Mouse (Mus musculus) gastrocnemius, adult 18-20 months (tissue): Measurements from ENCODE around the gene Gm10318. TPM values are rescaled to one million over a fixed set of nuclear protein-coding genes. Genes with fewer than 3 reads are reported as not detected.

ENCODE experiments used
- DNase-seq: peaks from one replicate; pipeline ENCODE4 v3.0.0; 2021; ENCODE audit warnings: low spot score
- total RNA-seq, 2 experiments: library from RNA; stranded (reverse); gene quantifications; 2 replicates each; pipeline ENCODE4 v1.2.3; 2021

The Gm10318 gene
- total RNA-seq, 2 experiments from 2014 or later = not detected

DNA sequence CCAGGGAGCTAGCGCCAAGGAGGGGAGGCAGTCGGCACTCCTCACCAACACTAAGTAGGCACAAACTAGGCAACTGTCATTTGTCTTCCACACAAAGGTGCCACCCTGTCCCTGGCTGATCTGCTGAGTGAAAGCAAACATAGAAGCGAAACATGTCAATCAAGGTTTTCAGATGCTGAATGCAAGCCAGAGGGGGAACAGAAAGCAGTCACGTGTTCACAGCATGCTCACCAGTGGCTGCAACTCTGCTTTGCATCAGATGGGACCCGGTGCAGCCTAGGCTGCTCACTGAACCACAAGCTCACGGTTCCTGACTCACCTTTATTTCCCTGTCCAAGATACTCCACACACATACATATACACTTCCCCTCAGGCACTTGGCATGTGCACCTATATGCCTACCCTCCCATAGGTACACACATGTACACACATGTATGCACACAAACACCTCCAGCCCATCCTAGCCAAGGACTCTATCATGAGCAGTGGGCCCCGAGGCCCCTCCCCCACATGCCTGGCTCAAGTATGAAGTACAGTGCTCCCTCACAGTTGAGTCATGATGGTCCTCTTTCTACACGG, 38.4 kb downstream of the Gm10318 start:
- no peak for DNase-seq

DNA sequence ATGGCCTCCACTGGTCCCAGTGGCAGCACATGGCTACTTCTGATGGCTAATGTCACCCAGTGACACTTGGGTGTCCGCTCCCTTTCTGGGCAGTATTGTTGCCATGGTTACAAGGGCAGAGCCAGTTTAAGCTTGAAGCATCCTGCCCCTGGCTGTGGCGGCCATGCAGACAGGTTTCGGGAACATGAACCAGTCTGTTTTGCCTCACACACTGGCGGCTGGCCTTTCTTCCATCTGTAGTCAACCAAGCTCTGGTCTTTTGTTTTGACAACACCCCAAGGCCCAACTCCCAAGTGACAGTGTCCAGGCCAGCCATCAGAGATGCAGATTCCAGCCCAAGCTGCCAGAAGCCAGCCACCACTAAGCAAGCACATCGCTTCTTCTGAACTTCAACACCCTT, 42.9 kb downstream of the Gm10318 start:
- no peak for DNase-seq

DNA sequence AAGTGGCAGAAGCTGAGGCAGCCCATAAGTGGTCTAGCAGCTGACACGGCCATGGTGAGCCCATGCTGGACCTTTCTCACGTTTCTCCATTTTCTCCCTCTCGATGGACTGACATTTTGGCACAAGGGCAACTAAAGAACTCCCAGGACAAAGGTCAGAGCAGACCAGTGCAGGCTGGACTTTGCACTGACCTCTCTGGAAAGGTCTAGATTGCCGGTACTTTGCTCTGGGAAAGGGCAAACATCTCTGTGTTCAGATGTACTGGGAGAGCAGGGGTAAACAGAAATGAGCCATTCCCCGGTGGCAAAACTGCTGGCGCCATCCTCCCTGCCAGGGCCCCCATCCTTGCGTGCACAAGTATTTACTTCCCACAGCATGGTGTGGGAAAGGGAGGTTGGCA, 47.5 kb downstream of the Gm10318 start:
- no peak for DNase-seq

DNA sequence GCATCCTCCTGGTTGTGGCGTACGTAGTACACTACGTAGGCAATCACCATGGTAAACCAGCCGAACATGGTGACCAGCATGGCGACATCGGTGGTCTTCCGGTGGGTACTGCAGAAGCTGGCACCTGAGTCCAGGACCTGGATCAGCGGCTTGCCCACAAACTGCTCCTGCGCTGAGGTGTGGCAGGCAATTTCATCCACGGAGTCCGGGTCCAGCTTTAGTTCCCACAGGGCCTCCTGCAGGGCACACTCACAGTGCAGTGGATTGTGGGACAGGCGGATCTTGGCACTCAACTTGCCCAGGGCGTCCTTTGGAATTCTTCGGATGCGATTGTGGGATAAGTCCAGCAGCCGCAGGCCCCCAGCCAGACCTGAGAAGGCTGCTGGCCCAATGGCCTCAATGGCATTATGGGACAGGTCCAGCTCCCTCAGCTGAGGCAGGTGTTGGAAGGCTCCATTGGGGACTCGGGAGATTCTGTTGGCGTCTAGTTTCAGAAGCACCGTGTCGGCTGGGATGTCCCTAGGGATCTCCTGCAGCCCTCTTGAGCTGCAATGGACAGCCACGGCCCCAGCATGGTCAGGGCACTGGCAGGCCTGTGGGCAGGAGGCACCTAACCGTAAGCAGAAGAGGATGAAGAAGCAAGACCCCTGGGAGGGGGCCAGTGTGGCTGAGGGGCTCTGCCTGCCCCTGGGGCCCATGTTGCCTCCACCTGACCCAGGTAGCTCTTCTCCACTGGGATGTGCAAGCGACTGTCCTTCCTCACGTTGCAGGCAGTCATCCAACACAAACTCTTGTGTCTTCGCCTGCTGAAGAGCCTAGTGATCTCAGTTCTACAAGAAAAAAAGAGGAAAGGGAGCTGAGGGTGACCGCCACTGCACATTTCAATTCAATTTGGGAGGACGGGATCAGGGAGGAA, 48.5 kb downstream of the Gm10318 start:
- no peak for DNase-seq

DNA sequence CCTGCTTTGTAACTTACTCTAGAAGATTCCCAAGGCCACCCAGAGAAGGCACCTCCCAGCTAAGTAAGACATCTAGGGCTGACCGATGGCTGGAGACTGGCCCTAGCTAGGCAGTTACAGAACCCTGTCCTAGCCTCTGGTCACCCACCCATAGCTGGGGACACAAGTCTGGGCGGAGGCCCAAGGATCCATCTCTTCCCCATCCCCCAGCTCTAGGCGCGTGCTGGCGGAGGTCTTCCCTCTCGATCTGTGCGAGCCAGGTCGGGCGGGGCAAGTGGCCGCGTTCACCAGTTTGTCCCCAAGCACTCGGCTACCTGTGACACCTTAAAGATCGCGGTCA, 49.2 kb downstream of the Gm10318 start:
- DNase-seq = no peak

DNA sequence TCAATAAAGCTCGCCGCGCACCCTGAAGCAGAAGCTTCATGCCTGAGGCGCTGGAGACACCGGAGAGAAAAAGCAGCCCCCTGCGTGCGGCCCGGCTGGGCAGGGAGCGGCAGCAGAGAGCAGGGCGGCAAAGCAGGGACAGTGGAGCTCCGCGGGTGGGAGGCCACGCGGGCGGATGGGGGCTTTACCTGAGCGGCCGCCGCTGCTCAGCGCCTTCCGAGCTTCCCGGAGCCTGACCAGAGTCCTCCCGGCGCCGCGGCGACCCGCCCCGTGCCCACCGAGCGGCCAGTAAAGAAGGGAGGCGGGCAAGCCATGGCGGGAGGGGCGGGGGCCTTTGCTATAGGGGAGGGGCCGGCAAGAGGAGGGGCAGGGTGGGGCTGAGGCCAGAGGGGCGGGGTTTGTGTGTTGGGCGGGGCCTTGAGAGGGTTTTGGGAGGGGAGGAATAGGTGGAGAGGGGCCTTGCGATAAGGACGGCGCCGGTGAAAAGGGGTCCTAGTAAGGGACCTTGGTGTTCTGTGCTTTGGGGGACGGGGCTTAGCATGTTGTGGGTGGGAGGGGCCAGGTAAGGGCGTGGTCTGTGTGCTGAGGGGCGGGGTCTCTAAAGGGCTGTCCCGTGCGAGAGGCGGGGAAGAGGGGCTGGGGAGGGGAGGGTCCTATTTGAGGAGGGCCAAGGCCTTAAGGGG, 49.7 kb downstream of the Gm10318 start, which contains the start of gene Lrrc3:
Lrrc3 (minus strand) TSS at position 326 of the 683 bp plus-strand sequence.
- DNase-seq = no peak

DNA sequence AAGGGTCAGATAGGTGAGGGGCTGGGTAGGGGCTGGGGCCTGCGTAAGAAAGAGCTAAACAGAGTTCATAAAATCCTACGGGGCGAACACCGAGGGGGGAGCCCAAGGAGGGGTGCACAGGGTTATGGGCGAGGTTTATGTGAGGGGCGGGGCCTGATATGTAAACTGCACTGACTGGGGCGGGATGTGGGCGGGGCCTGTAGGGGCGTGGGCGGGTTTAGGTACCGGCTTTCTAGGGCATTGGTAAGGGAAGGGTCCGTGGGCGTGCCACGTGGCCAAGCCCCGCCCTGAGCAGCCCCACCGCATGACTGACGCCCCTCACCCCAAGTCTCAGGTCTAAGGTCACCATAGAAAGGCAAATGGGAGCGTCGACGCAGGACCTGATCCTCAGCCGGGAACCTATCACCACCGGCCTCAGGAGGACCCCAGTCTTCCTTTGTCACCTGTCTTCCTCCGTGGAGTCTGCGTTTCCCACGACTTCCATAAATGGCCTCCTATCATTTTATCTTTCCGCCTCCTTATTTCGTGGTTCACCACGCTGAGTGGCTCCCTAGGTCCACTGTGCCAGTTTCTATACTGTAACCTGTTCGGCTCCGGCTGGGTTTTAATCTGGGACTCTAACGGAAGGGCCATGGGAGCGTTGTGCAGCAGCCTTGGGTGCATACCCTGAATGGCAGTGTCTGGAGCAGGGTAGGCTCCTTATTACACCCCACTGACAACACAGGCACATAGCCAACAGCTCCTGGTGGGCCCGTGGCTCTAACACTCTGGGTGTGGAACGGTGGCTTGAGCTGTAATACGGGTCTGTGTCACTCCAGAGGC, 50.4 kb downstream of the Gm10318 start:
- DNase-seq = no peak

Other genes with a start within 250 kb of the Gm10318 start
- 10 to 100 TPM; 44.5 to 47.4 TPM for gene Sumo3, start 246.8 kb upstream of the Gm10318 start, total RNA-seq
- gene Gm49325, start 246.7 kb upstream of the Gm10318 start, total RNA-seq = 10 to 100 TPM in 1 of 2 experiments, 1 to 10 TPM in 1; 8.6 to 11.4 TPM
- 100 to 1,000 TPM in 1 of 2 experiments, 10 to 100 TPM in 1; 96.1 to 101 TPM for gene Ube2g2, start 230.6 kb upstream of the Gm10318 start, total RNA-seq
- not detected for gene Tspear, start 166.3 kb upstream of the Gm10318 start, total RNA-seq
- gene Gm19402, start 162.1 kb upstream of the Gm10318 start, total RNA-seq = not detected
- gene Gm9508, start 155.6 kb upstream of the Gm10318 start, total RNA-seq = not detected
- not detected for gene Gm10272, start 146.2 kb upstream of the Gm10318 start, total RNA-seq
- gene Gm10024, start 141.4 kb upstream of the Gm10318 start, total RNA-seq = not detected
- gene Gm10142, start 137.1 kb upstream of the Gm10318 start, total RNA-seq = not detected
- not detected for gene Krtap12-1, start 132.3 kb upstream of the Gm10318 start, total RNA-seq
- gene Gm10100, start 126.4 kb upstream of the Gm10318 start, total RNA-seq = not detected
- gene Gm18596, start 110.2 kb upstream of the Gm10318 start, total RNA-seq = not detected
- gene Gm9736, start 101.5 kb upstream of the Gm10318 start, total RNA-seq = not detected
- gene Gm3233, start 93.2 kb upstream of the Gm10318 start, total RNA-seq = not detected
- not detected for gene Gm3238, start 81.5 kb upstream of the Gm10318 start, total RNA-seq
- gene Gm7138, start 75.9 kb upstream of the Gm10318 start, total RNA-seq = not detected
- not detected for gene Gm3250, start 70.3 kb upstream of the Gm10318 start, total RNA-seq
- gene Gm7137, start 64.7 kb upstream of the Gm10318 start, total RNA-seq = not detected
- not detected for gene Gm9639, start 57.8 kb upstream of the Gm10318 start, total RNA-seq
- gene Gm19668, start 53.7 kb upstream of the Gm10318 start, total RNA-seq = not detected
- gene Gm9507, start 41.0 kb upstream of the Gm10318 start, total RNA-seq = not detected
- gene Gm2696, start 38.2 kb upstream of the Gm10318 start, total RNA-seq = not detected
- gene Krtap10-4, start 25.8 kb upstream of the Gm10318 start, total RNA-seq = not detected
- not detected for gene Krtap10-10, start 16.9 kb upstream of the Gm10318 start, total RNA-seq
- gene Gm36176, start 6.1 kb upstream of the Gm10318 start, total RNA-seq = not detected
- gene Gm3285, start 9.1 kb downstream of the Gm10318 start, total RNA-seq = not detected
- under 1 TPM; 0.23 to 0.28 TPM for gene Lrrc3, start 49.7 kb downstream of the Gm10318 start, total RNA-seq
- gene Trpm2, start 117.7 kb downstream of the Gm10318 start, total RNA-seq = under 1 TPM; 0.07 to 0.26 TPM
- 1 to 10 TPM; 4.1 to 4.6 TPM for gene 1810043G02Rik, start 125.7 kb downstream of the Gm10318 start, total RNA-seq
- gene Pfkl, start 157.2 kb downstream of the Gm10318 start, total RNA-seq = 1 to 10 TPM; 5.9 to 7.0 TPM
- not detected for gene Dnmt3l, start 189.1 kb downstream of the Gm10318 start, total RNA-seq
- gene Aire, start 190.8 kb downstream of the Gm10318 start, total RNA-seq = not detected
- gene Icosl, start 216.4 kb downstream of the Gm10318 start, total RNA-seq = 1 to 10 TPM; 1.3 to 1.5 TPM